In the genomic region with DNA sequence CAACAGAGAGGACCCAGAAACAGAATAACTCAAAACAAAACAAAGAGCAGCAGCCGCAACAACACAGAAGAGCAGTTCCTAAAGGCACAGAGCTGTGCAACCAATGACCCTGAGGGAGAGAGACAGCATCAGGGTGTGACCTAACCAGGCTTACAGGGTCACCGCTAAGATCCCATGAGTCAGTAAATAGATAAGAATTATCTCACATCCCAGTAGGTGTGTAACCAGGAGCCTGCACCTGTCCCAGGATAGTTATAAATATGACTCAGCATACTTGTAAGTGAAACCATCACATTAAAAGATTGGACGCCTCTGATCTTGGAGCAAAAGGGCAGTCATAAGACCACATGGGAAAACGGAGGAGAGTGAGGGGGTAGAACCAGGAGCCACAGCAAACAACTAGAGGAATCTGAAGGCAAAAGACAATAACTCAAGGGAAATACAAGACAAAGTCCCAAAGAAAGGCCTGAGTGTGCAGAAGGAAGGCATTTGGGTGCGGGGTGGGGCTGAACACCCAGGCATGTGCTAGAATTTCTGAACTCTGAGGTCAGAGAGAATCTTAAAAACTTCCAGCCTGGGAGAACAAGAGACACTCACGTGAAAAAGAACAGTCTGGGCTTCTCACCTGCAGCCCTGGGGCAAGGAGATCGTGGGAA, we compare ENCODE assay signal across 13 mouse cellular contexts.
DNase-seq lines count a peak whose midpoint lies in the region; ATAC-seq and TF ChIP-seq lines count a peak whose summit lies in the region.
"Had no signal": no experiment of that assay in that cellular context is flagged by ENCODE, and none has a peak within 500 bp of the region (broad histone marks: within the 10 kb centered on the region; RNA-seq: fewer than 3 reads in every experiment).

No protein-coding gene starts in this region.

- DNase-seq in heart, embryonic 10.5 days (ENCODE audit: low spot score): no peak
- DNase-seq in heart, adult 8-10 months (ENCODE audit: low spot score): no peak
- no peak for DNase-seq in limb, embryonic 11.5 days (ENCODE audit: low spot score)
- DNase-seq in limb, embryonic 10.5 days (ENCODE audit: low spot score): no peak
- no peak for DNase-seq in Patski (ENCODE audit: low read depth, low spot score)
- no peak for DNase-seq in T-cell, adult 2 months (ENCODE audit: low spot score)
- no peak for DNase-seq in embryo, embryonic 10.5 days (ENCODE audit: low spot score)
- DNase-seq: cerebellum, adult 9-11 months; gastrocnemius, postnatal 25 days; thymus, postnatal 36 days had no signal

- no peaks in the 10 kb centered on the region for H3K9me3 ChIP-seq in heart, embryonic 10.5 days
- H3K9me3 ChIP-seq in limb, embryonic 11.5 days (ENCODE audit: control insufficient read depth, low read length): no peaks in the 10 kb centered on the region
- no peaks in the 10 kb centered on the region for H3K9me3 ChIP-seq in limb, embryonic 10.5 days (replicated peaks)
- H3K9me3 ChIP-seq in limb, embryonic 13.5 days: no peaks in the 10 kb centered on the region
- H3K9me3 ChIP-seq: forebrain, embryonic 15.5 days; liver, embryonic 15.5 days had no signal

- CTCF ChIA-PET in Patski (lab: Charles Lee): interaction anchor here (0.8 to 2.5 kb wide), 3 partner anchors 20 to 40 kb away, joined by 3 to 8 read pairs (median 4); no protein-coding TSS in a partner anchor

- WGBS in heart, embryonic 10.5 days: 50% methylated on average over 7 of the region's 7 CpGs
- WGBS in limb, embryonic 11.5 days: 61% methylated on average over 7 of the region's 7 CpGs
- WGBS in limb, embryonic 10.5 days: 61% methylated on average over 7 of the region's 7 CpGs
- WGBS in limb, embryonic 13.5 days: 52% methylated on average over 7 of the region's 7 CpGs

- peak overlapping the region; percentile 22; the same call in 1 of the 2 replicates for H3K9ac ChIP-seq in limb, embryonic 11.5 days (ENCODE audit: low read length)
- H3K9ac ChIP-seq in limb, embryonic 13.5 days: 0 out of 2 replicates have a peak overlapping the region, but pooled peaks have one; percentile 25
- H3K9ac ChIP-seq: forebrain, embryonic 15.5 days; liver, embryonic 15.5 days had no signal

- no peak for ATAC-seq in limb, embryonic 11.5 days (ENCODE audit: insufficient number of reproducible peaks, low FRiP score, low TSS enrichment, low read depth)
- peak; percentile 75 for ATAC-seq in Patski
- ATAC-seq in limb, embryonic 13.5 days (ENCODE audit: low FRiP score, low read depth): no peak
- ATAC-seq: forebrain, embryonic 15.5 days had no signal

- H3K27me3 ChIP-seq in heart, embryonic 10.5 days (ENCODE audit: insufficient read depth, poor library complexity, severe bottlenecking): no peaks in the 10 kb centered on the region
- H3K27me3 ChIP-seq in limb, embryonic 11.5 days (ENCODE audit: control insufficient read depth, insufficient read depth, low read length): no peaks in the 10 kb centered on the region
- no peaks in the 10 kb centered on the region for H3K27me3 ChIP-seq in limb, embryonic 10.5 days (ENCODE audit: low read depth, poor library complexity, severe bottlenecking)
- no peaks in the 10 kb centered on the region for H3K27me3 ChIP-seq in Patski
- H3K27me3 ChIP-seq in limb, embryonic 13.5 days: no peaks in the 10 kb centered on the region
- H3K27me3 ChIP-seq: forebrain, embryonic 15.5 days had no signal

- H3K4me3 ChIP-seq in heart, embryonic 10.5 days: no peak overlapping the region
- no peak overlapping the region for H3K4me3 ChIP-seq in limb, embryonic 11.5 days (ENCODE audit: low read depth, low read length)
- H3K4me3 ChIP-seq in limb, embryonic 10.5 days: no peak overlapping the region
- no peak overlapping the region for H3K4me3 ChIP-seq in limb, embryonic 13.5 days
- H3K4me3 ChIP-seq: forebrain, embryonic 15.5 days; liver, embryonic 15.5 days had no signal

- H3K36me3 ChIP-seq in heart, embryonic 10.5 days: no peaks in the 10 kb centered on the region
- no peaks in the 10 kb centered on the region for H3K36me3 ChIP-seq in limb, embryonic 11.5 days (ENCODE audit: control insufficient read depth, insufficient read depth, low read length)
- no peaks in the 10 kb centered on the region for H3K36me3 ChIP-seq in limb, embryonic 10.5 days
- no peaks in the 10 kb centered on the region for H3K36me3 ChIP-seq in limb, embryonic 13.5 days
- H3K36me3 ChIP-seq: forebrain, embryonic 15.5 days; liver, embryonic 15.5 days had no signal

- TF ChIP-seq CTCF in Patski (IDR thresholded peaks at IDR 0.05): no peak

- H3K4me1 ChIP-seq in heart, embryonic 10.5 days: peaks cover 12% of the 10 kb centered on the region
- peaks cover 7% of the 10 kb centered on the region; the same call in 1 of the 2 replicates for H3K4me1 ChIP-seq in limb, embryonic 11.5 days (ENCODE audit: control insufficient read depth, insufficient read depth, low read length)
- H3K4me1 ChIP-seq in limb, embryonic 10.5 days: peaks cover 13% of the 10 kb centered on the region
- peaks cover 7% of the 10 kb centered on the region for H3K4me1 ChIP-seq in limb, embryonic 13.5 days
- H3K4me1 ChIP-seq: forebrain, embryonic 15.5 days; liver, embryonic 15.5 days had no signal

- no peak overlapping the region for H3K4me2 ChIP-seq in limb, embryonic 11.5 days (ENCODE audit: low read depth, severe bottlenecking)
- H3K4me2 ChIP-seq in limb, embryonic 13.5 days (replicated peaks): no peak overlapping the region
- H3K4me2 ChIP-seq: forebrain, embryonic 15.5 days; liver, embryonic 15.5 days had no signal

- POLR2A ChIA-PET in Patski (lab: Charles Lee): no interaction called here

- H3K27ac ChIP-seq in heart, embryonic 10.5 days: peak overlapping the region; percentile 56; the same call in 1 of the 2 replicates
- H3K27ac ChIP-seq in limb, embryonic 11.5 days (replicated peaks; ENCODE audit: low read depth, low read length): no peak overlapping the region; the same call in 1 of the 2 replicates
- no peak overlapping the region for H3K27ac ChIP-seq in limb, embryonic 10.5 days
- no peak overlapping the region; the same call in 1 of the 2 replicates for H3K27ac ChIP-seq in limb, embryonic 13.5 days
- H3K27ac ChIP-seq: forebrain, embryonic 15.5 days; liver, embryonic 15.5 days had no signal

- in situ Hi-C loops in Patski (cut with MboI; ENCODE audit: low pct_unique_long_range_greater_than_20kb): no loop called here
